Mouse (Mus musculus): ENCODE measurements around the gene Elmod2. TPM values are rescaled to one million over a fixed set of nuclear protein-coding genes. Genes with fewer than 3 reads are reported as not detected.

Elmod2 gene
- polyA plus RNA-seq (2011; ENCODE audit: insufficient read depth, insufficient read length, low read depth, missing spikeins) = 21.7 and 23.3 TPM in 2 replicates

DNA sequence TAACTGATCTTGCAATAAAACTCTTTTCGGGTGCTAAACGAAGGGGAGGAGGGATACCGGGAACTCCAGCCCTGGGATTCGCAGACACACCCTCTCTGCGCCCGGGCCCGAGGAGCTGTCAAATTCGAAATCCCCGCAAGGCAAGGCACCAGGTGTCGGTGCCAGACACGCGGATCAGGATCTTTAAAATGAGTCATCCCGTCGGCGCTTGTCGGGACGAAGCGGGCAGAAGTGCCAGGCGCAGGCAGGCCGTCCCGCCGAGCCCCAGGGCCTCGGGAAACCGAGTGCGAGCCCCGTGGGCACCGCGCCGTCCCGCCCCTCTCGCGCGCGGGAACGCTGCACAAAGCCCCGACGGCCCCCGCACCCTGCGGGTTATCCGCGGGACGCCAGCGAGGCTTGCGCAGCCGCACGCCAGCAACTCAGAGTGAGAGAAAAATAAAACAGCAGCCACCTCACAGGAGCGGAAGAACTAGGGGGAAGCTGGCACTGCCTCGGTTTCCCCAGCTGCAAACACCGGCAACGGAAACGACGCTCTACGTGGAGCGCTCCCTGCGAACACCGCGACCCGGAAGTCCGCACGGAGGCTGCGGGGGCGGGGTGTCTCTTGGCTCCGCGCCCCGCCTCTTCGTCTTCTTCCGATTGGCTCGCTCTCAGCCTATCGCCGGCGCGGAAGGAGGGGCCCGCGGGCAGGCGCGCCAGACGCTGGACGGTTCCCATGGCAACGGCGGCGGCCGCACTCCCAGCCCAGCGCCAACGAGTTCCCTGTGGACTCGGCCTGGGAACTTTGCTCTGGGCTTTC is at the start of gene Elmod2:
Elmod2 (minus strand) TSS at position 588 of the 799 bp plus-strand sequence.
- H3K27ac ChIP-seq (ENCODE audit: insufficient read depth, low read length) = no peak within 1 kb of the TSS
- no peak for TF ChIP-seq EP300 (IDR thresholded peaks at IDR 0.05; ENCODE audit: insufficient read depth, low read depth, low read length)
- peak; percentile 34 for TF ChIP-seq POLR2A (IDR thresholded peaks at IDR 0.05; ENCODE audit: insufficient read depth, low read length)
- no peak for TF ChIP-seq CTCF (IDR thresholded peaks at IDR 0.05; ENCODE audit: low read depth, low read length)

DNA sequence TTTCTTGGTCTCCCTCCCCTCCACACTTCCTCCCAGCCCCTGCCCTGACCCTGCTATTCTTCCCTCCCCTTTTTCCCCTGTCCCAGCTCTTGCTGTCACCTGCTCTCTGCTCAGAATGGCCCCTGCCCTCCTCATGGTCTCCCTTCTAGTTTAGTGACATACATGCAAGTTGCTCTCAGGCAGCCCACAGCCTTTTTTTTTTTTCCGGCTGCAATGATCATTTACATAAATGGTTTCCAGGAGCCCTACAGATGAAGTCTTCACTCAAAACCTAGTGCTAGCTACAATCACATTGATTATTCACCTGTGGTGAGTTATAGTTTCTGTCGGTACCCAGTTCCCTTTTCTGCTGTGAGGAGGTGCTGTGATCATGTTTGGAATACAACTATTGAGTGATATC is 48.7 kb upstream of the Elmod2 start:
- no peaks in the 10 kb centered on the region for H3K4me1 ChIP-seq (ENCODE audit: control insufficient read depth, insufficient read depth, low read length)
- no peaks in the 10 kb centered on the region for H3K36me3 ChIP-seq (ENCODE audit: control insufficient read depth, insufficient read depth, low read length, poor library complexity, severe bottlenecking)
- no peak for TF ChIP-seq EP300 (IDR thresholded peaks at IDR 0.05; ENCODE audit: insufficient read depth, low read depth, low read length)
- TF ChIP-seq CTCF (IDR thresholded peaks at IDR 0.05; ENCODE audit: low read depth, low read length) = no peak
- TF ChIP-seq POLR2A (IDR thresholded peaks at IDR 0.05; ENCODE audit: insufficient read depth, low read length) = no peak
- H3K27ac ChIP-seq (ENCODE audit: insufficient read depth, low read length) = no peak overlapping the region
- no peaks in the 10 kb centered on the region for H3K9me3 ChIP-seq (replicated peaks; ENCODE audit: control insufficient read depth, insufficient read depth, low read length, poor library complexity, severe bottlenecking)
- no peaks in the 10 kb centered on the region; the same call in 1 of the 2 replicates for H3K27me3 ChIP-seq (ENCODE audit: control insufficient read depth, insufficient read depth, low read length, poor library complexity, severe bottlenecking)
- H3K4me3 ChIP-seq (ENCODE audit: low read depth, low read length) = no peak overlapping the region
- no peak overlapping the region for H3K9ac ChIP-seq (ENCODE audit: low read depth, poor library complexity, severe bottlenecking)

More for the DNA sequence above, at the start of gene Elmod2:
- no peaks in the 10 kb centered on the region for H3K4me1 ChIP-seq (ENCODE audit: control insufficient read depth, insufficient read depth, low read length)
- no peaks in the 10 kb centered on the region for H3K36me3 ChIP-seq (ENCODE audit: control insufficient read depth, insufficient read depth, low read length, poor library complexity, severe bottlenecking)
- H3K27me3 ChIP-seq (ENCODE audit: control insufficient read depth, insufficient read depth, low read length, poor library complexity, severe bottlenecking) = no peaks in the 10 kb centered on the region; the same call in none of the 2 replicates
- no peaks in the 10 kb centered on the region for H3K9me3 ChIP-seq (replicated peaks; ENCODE audit: control insufficient read depth, insufficient read depth, low read length, poor library complexity, severe bottlenecking)
- peak within 1 kb of the TSS; percentile 43 for H3K9ac ChIP-seq (ENCODE audit: low read depth, poor library complexity, severe bottlenecking)
- H3K4me3 ChIP-seq (ENCODE audit: low read depth, low read length) = peak within 1 kb of the TSS; percentile 80

DNA sequence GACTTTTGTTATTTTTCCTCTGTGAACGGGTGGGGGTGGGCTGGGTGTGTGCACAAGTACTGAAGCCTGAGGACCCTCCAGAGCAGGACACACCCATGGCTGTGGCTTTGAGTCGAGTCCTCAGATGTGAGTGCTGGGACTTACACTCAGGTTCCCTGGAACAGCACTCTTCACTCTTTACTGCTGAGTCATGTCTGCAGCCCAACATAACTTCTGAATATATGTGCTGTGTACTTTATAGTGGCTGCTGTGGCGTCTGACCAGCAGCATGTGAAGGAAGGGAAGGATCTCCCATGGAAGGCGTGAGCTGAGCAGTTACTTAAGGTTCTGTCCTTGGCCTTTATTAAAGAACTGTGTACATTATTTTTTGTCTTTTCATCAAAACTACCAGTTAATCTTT is 47.9 kb upstream of the Elmod2 start:
- Histone ChIP-seq H3K36me3 (ENCODE audit: control insufficient read depth, insufficient read depth, low read length, poor library complexity, severe bottlenecking) (no peaks in the 10 kb centered on the region), H3K27me3 (ENCODE audit: control insufficient read depth, insufficient read depth, low read length, poor library complexity, severe bottlenecking) (no peaks in the 10 kb centered on the region; the same call in 1 of the 2 replicates), H3K4me1 (ENCODE audit: control insufficient read depth, insufficient read depth, low read length) (no peaks in the 10 kb centered on the region), H3K4me3 (ENCODE audit: low read depth, low read length) (no peak overlapping the region), H3K9me3 (replicated peaks; ENCODE audit: control insufficient read depth, insufficient read depth, low read length, poor library complexity, severe bottlenecking) (no peaks in the 10 kb centered on the region), H3K9ac (ENCODE audit: low read depth, poor library complexity, severe bottlenecking) (no peak overlapping the region), H3K27ac (ENCODE audit: insufficient read depth, low read length) (no peak overlapping the region)
- no peak for TF ChIP-seq EP300 (IDR thresholded peaks at IDR 0.05; ENCODE audit: insufficient read depth, low read depth, low read length)
- TF ChIP-seq POLR2A (IDR thresholded peaks at IDR 0.05; ENCODE audit: insufficient read depth, low read length) = no peak
- TF ChIP-seq CTCF (IDR thresholded peaks at IDR 0.05; ENCODE audit: low read depth, low read length) = no peak

GRCm38 (mm10) chr8:83377231-83377630 is 44.9 kb upstream of the Elmod2 start:
- Histone ChIP-seq H3K27ac (ENCODE audit: insufficient read depth, low read length) (no peak overlapping the region), H3K27me3 (ENCODE audit: control insufficient read depth, insufficient read depth, low read length, poor library complexity, severe bottlenecking) (no peaks in the 10 kb centered on the region), H3K36me3 (ENCODE audit: control insufficient read depth, insufficient read depth, low read length, poor library complexity, severe bottlenecking) (no peaks in the 10 kb centered on the region), H3K9me3 (replicated peaks; ENCODE audit: control insufficient read depth, insufficient read depth, low read length, poor library complexity, severe bottlenecking) (no peaks in the 10 kb centered on the region; the same call in 1 of the 2 replicates), H3K9ac (ENCODE audit: low read depth, poor library complexity, severe bottlenecking) (no peak overlapping the region), H3K4me3 (ENCODE audit: low read depth, low read length) (no peak overlapping the region), H3K4me1 (ENCODE audit: control insufficient read depth, insufficient read depth, low read length) (no peaks in the 10 kb centered on the region)
- TF ChIP-seq POLR2A (IDR thresholded peaks at IDR 0.05; ENCODE audit: insufficient read depth, low read length) = no peak
- no peak for TF ChIP-seq CTCF (IDR thresholded peaks at IDR 0.05; ENCODE audit: low read depth, low read length)
- no peak for TF ChIP-seq EP300 (IDR thresholded peaks at IDR 0.05; ENCODE audit: insufficient read depth, low read depth, low read length)

DNA sequence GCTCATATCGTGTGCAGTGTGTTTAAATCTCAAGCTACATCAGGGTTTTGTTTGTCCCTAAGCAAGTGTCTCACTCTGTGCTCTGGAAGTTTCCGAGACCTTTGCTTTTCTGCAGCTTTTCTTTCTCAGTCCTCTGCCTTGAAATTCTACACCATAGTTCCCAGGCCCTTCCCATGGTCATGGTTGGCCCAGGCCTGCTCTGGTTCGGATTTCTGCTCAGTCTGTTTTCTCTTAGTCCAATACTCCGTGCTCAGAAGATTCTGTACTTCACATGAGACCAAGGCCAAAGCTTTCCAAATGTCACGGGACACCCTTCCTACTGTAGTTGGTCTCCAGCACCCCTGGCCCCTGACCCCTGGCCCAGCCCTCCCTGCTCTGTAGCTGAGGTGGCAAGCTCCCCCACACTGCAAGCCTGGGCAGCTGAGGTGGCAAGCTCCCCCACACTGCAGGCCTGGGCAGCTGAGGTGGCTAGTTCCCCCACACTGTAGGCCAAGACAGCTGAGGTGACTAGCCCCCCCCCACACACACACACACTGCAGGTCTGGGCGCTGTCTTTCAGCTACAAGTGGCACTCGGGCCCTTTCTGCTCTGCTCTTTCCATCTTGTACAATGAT is 31.0 kb upstream of the Elmod2 start:
- Histone ChIP-seq H3K9ac (ENCODE audit: low read depth, poor library complexity, severe bottlenecking) (no peak overlapping the region), H3K4me1 (ENCODE audit: control insufficient read depth, insufficient read depth, low read length) (no peaks in the 10 kb centered on the region), H3K9me3 (replicated peaks; ENCODE audit: control insufficient read depth, insufficient read depth, low read length, poor library complexity, severe bottlenecking) (no peaks in the 10 kb centered on the region), H3K4me3 (ENCODE audit: low read depth, low read length) (no peak overlapping the region), H3K27me3 (ENCODE audit: control insufficient read depth, insufficient read depth, low read length, poor library complexity, severe bottlenecking) (no peaks in the 10 kb centered on the region), H3K36me3 (ENCODE audit: control insufficient read depth, insufficient read depth, low read length, poor library complexity, severe bottlenecking) (no peaks in the 10 kb centered on the region), H3K27ac (ENCODE audit: insufficient read depth, low read length) (no peak overlapping the region)
- no peak for TF ChIP-seq POLR2A (IDR thresholded peaks at IDR 0.05; ENCODE audit: insufficient read depth, low read length)
- TF ChIP-seq CTCF (IDR thresholded peaks at IDR 0.05; ENCODE audit: low read depth, low read length) = no peak
- TF ChIP-seq EP300 (IDR thresholded peaks at IDR 0.05; ENCODE audit: insufficient read depth, low read depth, low read length) = no peak

DNA sequence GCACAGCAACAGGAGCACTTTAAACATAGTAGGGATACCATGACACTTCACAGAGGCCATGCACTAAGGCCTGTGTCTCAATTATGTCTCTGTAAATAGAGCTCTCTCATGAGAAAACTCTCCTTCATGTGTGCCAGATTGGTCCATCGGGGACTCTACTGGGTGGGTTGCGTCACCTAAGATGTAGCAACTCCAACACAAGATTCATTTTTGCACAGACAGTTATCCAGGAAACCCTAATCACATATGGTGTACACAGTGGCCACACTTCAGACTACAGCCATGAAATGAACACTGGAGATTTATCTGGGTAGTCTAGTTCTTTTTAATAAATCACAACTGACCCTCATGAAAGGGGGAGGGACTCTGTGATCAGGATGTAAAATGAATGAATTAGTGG is 19.0 kb upstream of the Elmod2 start:
- H3K27ac ChIP-seq (ENCODE audit: insufficient read depth, low read length) = no peak overlapping the region
- H3K9me3 ChIP-seq (replicated peaks; ENCODE audit: control insufficient read depth, insufficient read depth, low read length, poor library complexity, severe bottlenecking) = no peaks in the 10 kb centered on the region
- no peaks in the 10 kb centered on the region for H3K36me3 ChIP-seq (ENCODE audit: control insufficient read depth, insufficient read depth, low read length, poor library complexity, severe bottlenecking)
- no peak overlapping the region for H3K9ac ChIP-seq (ENCODE audit: low read depth, poor library complexity, severe bottlenecking)
- H3K4me1 ChIP-seq (ENCODE audit: control insufficient read depth, insufficient read depth, low read length) = no peaks in the 10 kb centered on the region
- H3K27me3 ChIP-seq (ENCODE audit: control insufficient read depth, insufficient read depth, low read length, poor library complexity, severe bottlenecking) = no peaks in the 10 kb centered on the region; the same call in 1 of the 2 replicates
- TF ChIP-seq CTCF (IDR thresholded peaks at IDR 0.05; ENCODE audit: low read depth, low read length) (no peak), EP300 (IDR thresholded peaks at IDR 0.05; ENCODE audit: insufficient read depth, low read depth, low read length) (no peak), POLR2A (IDR thresholded peaks at IDR 0.05; ENCODE audit: insufficient read depth, low read length) (no peak)
- no peak overlapping the region for H3K4me3 ChIP-seq (ENCODE audit: low read depth, low read length)
